Mouse (Mus musculus): ENCODE data around the gene E330021D16Rik. TPM values are rescaled to one million over a fixed set of nuclear protein-coding genes. Genes with fewer than 3 reads are reported as not detected.
A peak's percentile ranks its signal among the peaks of the same experiment; 100 is the strongest.

E330021D16Rik gene
- polyA plus RNA-seq, 1 experiment from 2014 or later = not detected

DNA sequence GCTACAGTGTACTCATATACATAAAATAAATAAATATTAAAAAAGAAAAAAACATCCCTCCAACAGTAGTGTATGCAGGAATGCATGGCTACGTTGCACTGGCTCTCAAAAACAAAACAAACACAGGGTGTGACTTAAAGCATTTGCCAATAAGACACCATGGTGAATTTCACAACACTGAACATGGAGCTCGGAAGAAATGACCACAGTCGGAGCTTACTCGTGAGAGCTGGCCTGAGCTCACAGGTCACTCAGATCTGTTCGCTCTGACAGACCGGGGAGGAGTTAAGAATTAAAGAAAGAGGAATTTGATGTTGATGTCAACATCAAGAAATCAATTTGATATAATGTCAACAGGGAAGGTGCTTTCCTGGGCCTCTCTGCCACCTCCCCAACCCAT lies 18.2 kb upstream of the E330021D16Rik start:
- H3K36me3 ChIP-seq (replicated peaks) = no peaks in the 10 kb centered on the region
- no peaks in the 10 kb centered on the region for H3K9me3 ChIP-seq
- H3K4me1 ChIP-seq = peaks cover 10% of the 10 kb centered on the region; the same call in 1 of the 2 replicates
- H3K4me2 ChIP-seq = no peak overlapping the region
- H3K4me3 ChIP-seq (replicated peaks) = no peak overlapping the region
- H3K9ac ChIP-seq = no peak overlapping the region
- 91% methylated on average over 6 of the region's 6 CpGs for WGBS
- no peak overlapping the region for H3K27ac ChIP-seq
- no peak for ATAC-seq (ENCODE audit: low FRiP score)
- no peaks in the 10 kb centered on the region for H3K27me3 ChIP-seq

DNA sequence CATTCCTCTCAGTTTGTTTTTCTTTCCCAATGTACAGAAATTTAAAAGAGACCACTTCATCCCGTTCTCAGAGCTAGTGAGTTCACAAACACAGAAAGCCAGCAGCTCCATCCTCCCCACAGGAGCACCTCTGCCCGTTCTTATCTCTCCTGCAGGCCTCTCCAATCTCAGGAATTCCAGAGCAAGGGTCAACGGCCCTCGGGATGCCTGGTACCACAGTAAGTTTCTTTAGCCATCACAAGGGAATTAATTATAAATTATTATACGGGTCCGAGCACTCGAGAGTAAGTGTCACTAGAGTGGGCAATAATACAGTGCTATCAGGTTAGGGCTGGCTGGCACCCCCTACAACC lies 16.5 kb upstream of the E330021D16Rik start:
- ATAC-seq (ENCODE audit: low FRiP score) = no peak
- Histone ChIP-seq H3K27ac (no peak overlapping the region), H3K4me2 (no peak overlapping the region), H3K4me3 (replicated peaks) (no peak overlapping the region), H3K27me3 (no peaks in the 10 kb centered on the region), H3K36me3 (replicated peaks) (no peaks in the 10 kb centered on the region), H3K9ac (no peak overlapping the region), H3K4me1 (peaks cover 10% of the 10 kb centered on the region; the same call in 1 of the 2 replicates), H3K9me3 (no peaks in the 10 kb centered on the region)
- 57% methylated on average over 7 of the region's 7 CpGs for WGBS

DNA sequence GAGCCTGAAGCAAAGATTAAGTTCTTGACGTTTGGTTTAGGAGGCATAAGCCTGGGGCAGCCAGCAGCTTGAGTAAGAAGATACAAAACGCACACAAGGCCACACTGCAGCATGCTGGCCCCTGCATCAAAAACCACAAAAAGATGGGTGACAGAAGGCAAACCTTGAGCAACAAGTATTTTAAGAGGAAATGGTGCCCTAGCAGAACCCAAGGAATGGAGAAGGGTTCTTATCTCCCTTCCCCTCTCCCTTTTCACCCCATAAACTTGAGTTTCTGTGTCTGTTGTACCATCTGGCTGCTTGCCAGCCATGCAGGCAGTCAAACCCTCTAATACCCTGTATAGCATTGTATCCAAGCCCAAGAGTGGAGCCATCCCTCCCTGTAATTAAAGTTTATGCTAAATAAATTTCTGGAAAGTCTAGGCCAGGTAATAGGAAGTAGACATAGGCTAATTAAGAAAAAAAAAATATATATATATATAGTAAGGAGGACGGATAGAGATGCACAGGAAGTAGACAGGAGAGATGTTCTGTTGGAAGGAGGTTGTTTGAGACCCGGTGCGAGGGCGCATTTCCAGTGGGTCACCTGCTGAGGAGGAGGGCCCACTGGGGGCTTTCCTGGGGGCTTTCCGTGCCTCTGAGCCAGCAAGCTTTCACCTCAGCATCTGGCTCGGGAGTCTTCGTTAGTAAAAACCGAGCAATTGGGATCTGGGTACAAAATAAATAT lies 16.0 kb upstream of the E330021D16Rik start:
- Histone ChIP-seq H3K9ac (no peak overlapping the region), H3K27ac (no peak overlapping the region), H3K9me3 (no peaks in the 10 kb centered on the region), H3K36me3 (replicated peaks) (no peaks in the 10 kb centered on the region), H3K4me1 (peaks cover 10% of the 10 kb centered on the region; the same call in 1 of the 2 replicates), H3K4me2 (no peak overlapping the region), H3K27me3 (no peaks in the 10 kb centered on the region), H3K4me3 (replicated peaks) (no peak overlapping the region)
- WGBS = 63% methylated on average over 10 of the region's 10 CpGs
- no peak for ATAC-seq (ENCODE audit: low FRiP score)

DNA sequence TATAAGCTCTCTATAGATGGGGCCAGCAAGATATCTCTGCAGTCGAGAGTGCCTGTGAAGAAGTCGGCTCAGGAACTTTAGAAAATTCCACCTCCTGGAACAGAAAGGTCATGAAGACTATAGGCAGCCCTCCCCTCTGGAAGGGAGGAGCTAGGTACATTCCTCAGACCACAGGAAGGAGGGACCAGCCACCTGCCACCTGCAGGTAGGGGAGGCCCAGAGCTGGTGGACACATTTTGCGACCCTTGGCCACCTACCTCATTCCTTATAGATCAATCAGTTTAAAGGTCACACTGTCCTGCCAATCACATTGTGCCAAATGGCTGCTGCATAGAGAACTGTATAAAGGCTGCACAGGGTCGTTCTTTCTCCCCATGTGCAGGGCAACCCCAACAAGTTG lies 14.1 kb upstream of the E330021D16Rik start:
- H3K4me3 ChIP-seq (replicated peaks) = no peak overlapping the region
- H3K4me1 ChIP-seq = peaks cover 10% of the 10 kb centered on the region; the same call in 1 of the 2 replicates
- no peak overlapping the region for H3K9ac ChIP-seq
- H3K36me3 ChIP-seq (replicated peaks) = no peaks in the 10 kb centered on the region
- no peak for ATAC-seq (ENCODE audit: low FRiP score)
- H3K9me3 ChIP-seq = no peaks in the 10 kb centered on the region
- no peaks in the 10 kb centered on the region for H3K27me3 ChIP-seq
- 64% methylated on average over 4 of the region's 4 CpGs for WGBS
- H3K4me2 ChIP-seq = no peak overlapping the region
- no peak overlapping the region for H3K27ac ChIP-seq

DNA sequence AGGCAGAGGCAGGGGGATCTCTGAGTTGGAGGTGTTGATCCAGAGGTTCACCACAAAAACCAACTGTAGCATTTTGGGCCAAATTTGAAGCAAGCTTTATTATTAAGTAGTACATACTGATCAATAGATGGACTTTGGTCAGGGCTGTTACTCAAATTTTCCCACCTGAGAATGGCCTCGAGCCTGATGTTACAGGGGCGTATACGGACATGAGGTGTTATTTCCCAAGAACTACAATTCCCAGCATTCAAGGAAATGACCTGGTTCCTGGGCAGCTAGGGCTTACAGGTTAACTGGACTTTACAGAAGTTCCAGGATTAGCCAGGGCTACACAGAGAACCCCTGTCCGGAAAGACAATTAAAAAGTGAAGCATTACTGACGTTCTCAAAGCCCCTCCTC lies 13.0 kb upstream of the E330021D16Rik start:
- H3K9ac ChIP-seq = no peak overlapping the region
- H3K4me1 ChIP-seq = peaks cover 10% of the 10 kb centered on the region; the same call in 1 of the 2 replicates
- no peaks in the 10 kb centered on the region for H3K27me3 ChIP-seq
- ATAC-seq (ENCODE audit: low FRiP score) = no peak
- no peak overlapping the region for H3K4me2 ChIP-seq
- H3K27ac ChIP-seq = no peak overlapping the region
- no peak overlapping the region for H3K4me3 ChIP-seq (replicated peaks)
- no peaks in the 10 kb centered on the region for H3K9me3 ChIP-seq
- no peaks in the 10 kb centered on the region for H3K36me3 ChIP-seq (replicated peaks)
- 89% methylated on average over 5 of the region's 5 CpGs for WGBS

DNA sequence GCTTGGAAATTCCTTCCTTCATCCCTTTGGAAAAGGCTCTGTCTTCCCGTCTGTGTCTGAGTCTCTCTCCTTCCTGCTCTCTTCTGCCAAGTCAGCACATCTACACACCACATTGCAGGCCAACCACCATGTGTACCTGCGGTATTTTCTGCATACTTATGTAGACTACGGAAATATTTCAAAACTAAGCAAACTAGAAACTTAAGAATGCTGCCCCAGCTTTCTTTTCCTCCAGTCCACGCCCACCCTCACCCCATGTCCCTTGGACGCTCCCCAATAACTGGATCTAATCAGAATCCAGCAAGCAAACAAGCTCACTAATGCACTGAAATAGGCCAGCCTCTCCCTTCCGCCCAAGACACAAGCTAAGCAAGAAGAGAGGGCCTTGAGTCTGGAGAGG lies 11.9 kb upstream of the E330021D16Rik start:
- Histone ChIP-seq H3K4me2 (no peak overlapping the region), H3K27ac (no peak overlapping the region), H3K9ac (no peak overlapping the region), H3K27me3 (no peaks in the 10 kb centered on the region), H3K9me3 (no peaks in the 10 kb centered on the region), H3K36me3 (replicated peaks) (no peaks in the 10 kb centered on the region), H3K4me1 (peaks cover 10% of the 10 kb centered on the region; the same call in 1 of the 2 replicates), H3K4me3 (replicated peaks) (no peak overlapping the region)
- ATAC-seq (ENCODE audit: low FRiP score) = no peak
- WGBS = 91% methylated on average over 6 of the region's 6 CpGs

DNA sequence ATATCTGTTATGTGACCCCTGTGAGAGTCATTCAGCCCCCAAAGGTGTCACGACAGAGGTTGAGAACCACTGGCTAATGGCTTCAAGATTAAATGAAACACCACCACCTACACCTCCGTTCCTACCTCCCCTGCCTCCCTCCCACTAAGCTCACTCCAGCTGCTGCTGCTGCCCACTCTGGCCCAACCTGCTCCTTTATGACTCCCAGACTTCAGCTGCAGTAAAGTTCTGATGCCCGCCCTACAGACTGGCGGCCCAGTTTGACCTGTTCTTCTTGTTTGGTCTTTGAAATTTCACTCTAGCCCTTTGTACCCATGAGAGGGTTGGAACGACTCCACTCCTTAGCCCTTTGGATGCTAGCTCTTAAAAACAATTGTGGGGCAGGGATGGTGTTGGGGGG lies 10.6 kb upstream of the E330021D16Rik start:
- Histone ChIP-seq H3K4me2 (no peak overlapping the region), H3K9me3 (no peaks in the 10 kb centered on the region), H3K27me3 (no peaks in the 10 kb centered on the region), H3K27ac (no peak overlapping the region), H3K36me3 (replicated peaks) (no peaks in the 10 kb centered on the region), H3K9ac (no peak overlapping the region), H3K4me3 (replicated peaks) (no peak overlapping the region), H3K4me1 (no peaks in the 10 kb centered on the region)
- WGBS = 89% methylated on average over 5 of the region's 5 CpGs
- ATAC-seq (ENCODE audit: low FRiP score) = no peak

DNA sequence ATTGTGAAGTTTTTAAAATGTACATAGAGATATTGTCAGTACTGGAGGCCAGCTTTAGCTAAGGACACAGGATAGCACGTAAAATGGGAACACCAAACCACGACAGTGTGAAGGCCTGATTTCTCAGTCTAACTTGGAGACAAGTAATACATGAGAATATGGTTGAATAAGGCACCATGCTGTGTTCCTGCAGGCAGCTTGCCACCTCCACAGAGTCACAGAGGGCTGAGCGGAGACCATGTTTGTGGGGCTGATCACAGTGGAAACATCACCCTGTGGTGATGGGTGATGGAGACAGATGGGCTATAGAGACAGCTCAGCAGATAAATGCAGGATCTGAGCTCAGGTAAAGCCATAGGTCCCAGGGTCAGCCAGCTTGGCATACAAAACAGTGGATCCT lies 8.8 kb upstream of the E330021D16Rik start:
- ATAC-seq (ENCODE audit: low FRiP score) = no peak
- no peak overlapping the region for H3K4me3 ChIP-seq (replicated peaks)
- H3K4me1 ChIP-seq = no peaks in the 10 kb centered on the region
- no peak overlapping the region for H3K27ac ChIP-seq
- H3K9me3 ChIP-seq = no peaks in the 10 kb centered on the region
- no peaks in the 10 kb centered on the region for H3K27me3 ChIP-seq
- no peak overlapping the region for H3K4me2 ChIP-seq
- no peaks in the 10 kb centered on the region for H3K36me3 ChIP-seq (replicated peaks)
- 91% methylated on average over 3 of the region's 3 CpGs for WGBS
- no peak overlapping the region for H3K9ac ChIP-seq

DNA sequence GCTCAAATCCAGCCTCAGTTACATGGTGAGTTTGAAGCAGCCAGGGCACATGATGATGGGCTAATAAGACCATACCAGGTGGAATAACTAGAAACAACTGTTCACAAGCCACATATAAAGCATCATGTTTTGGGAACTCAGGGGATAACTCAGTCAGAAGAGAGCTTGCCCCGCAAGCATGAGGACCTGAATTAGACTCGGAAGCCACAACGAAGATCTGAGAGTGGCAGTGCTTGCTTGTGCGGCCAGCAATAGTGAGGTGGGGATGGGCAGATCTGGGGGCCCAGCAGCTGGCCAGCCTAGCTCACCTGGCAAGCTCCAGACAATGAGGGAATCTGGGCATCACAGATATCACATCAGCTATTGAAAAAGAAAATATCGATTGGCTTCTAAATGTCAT lies 7.8 kb upstream of the E330021D16Rik start:
- Histone ChIP-seq H3K4me2 (no peak overlapping the region), H3K4me1 (no peaks in the 10 kb centered on the region), H3K9me3 (no peaks in the 10 kb centered on the region), H3K36me3 (replicated peaks) (no peaks in the 10 kb centered on the region), H3K27me3 (no peaks in the 10 kb centered on the region), H3K9ac (no peak overlapping the region), H3K4me3 (replicated peaks) (no peak overlapping the region), H3K27ac (no peak overlapping the region)
- WGBS = 94% methylated on average over 5 of the region's 5 CpGs
- ATAC-seq (ENCODE audit: low FRiP score) = no peak

DNA sequence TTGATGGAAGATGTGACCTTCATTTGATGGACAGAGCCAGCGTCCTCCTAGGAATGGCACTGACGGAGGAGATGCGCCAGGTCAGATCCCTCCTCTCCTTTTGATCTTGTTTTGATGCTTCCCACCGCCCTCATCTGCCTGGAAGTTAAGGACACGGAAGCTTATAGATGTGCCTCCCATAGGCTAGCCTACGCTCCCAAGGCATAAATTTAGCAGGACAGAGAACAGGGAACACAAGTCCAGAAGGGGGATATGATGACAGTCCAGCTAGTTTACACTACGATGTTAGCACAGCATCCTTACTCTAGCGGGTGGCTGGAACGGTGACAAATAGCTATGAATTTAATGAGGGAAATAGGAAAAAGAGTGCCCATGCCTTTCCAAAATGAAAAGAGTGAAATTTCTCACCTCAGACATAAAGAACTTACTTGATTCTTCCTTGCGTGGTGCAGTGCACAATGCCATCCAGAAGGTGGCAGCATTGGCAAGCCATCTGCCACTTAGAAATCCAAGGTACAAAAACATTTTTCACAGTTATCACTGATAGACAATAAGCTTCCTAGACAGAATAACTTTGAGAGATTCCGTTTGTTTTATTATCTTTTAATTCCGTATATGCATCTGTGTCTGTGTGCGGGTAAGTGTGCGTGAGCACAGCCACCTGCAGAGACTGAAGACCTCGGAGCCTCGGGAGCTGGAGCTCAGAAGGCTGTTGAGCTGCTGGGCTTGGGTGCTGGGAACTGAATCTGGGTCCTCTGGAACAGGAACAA lies 6.9 kb upstream of the E330021D16Rik start:
- H3K36me3 ChIP-seq (replicated peaks) = no peaks in the 10 kb centered on the region
- ATAC-seq (ENCODE audit: low FRiP score) = peak; percentile 41; the same call in 1 of the 2 replicates
- no peaks in the 10 kb centered on the region for H3K9me3 ChIP-seq
- H3K4me2 ChIP-seq = no peak overlapping the region
- H3K9ac ChIP-seq = no peak overlapping the region
- WGBS = 59% methylated on average over 16 of the region's 16 CpGs
- H3K4me1 ChIP-seq = no peaks in the 10 kb centered on the region
- H3K27me3 ChIP-seq = no peaks in the 10 kb centered on the region
- no peak overlapping the region for H3K27ac ChIP-seq
- H3K4me3 ChIP-seq (replicated peaks) = no peak overlapping the region

DNA sequence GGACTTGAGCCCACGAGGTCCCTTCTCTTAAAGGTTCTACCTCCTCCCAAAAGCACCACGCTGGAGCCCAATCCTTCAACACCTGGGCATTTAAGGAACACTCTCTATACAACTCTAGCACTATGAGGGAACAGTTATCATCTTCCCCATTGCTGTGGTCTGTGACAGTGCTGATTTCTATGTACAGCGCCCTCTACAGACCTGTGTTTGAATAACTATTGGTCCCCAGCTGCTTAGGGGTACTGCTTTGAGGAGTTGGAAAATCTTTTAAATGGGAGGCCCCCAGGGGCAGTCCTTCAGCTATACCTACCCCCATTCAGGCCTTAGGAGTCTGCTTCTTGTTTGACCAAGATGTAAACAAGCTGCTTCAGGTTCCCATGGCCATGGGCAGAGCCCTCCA lies 5.7 kb upstream of the E330021D16Rik start:
- H3K4me2 ChIP-seq = no peak overlapping the region
- WGBS = 54% methylated on average over 3 of the region's 3 CpGs
- H3K9me3 ChIP-seq = no peaks in the 10 kb centered on the region
- ATAC-seq (ENCODE audit: low FRiP score) = no peak
- H3K4me3 ChIP-seq (replicated peaks) = no peak overlapping the region
- no peaks in the 10 kb centered on the region for H3K4me1 ChIP-seq
- no peak overlapping the region for H3K9ac ChIP-seq
- no peaks in the 10 kb centered on the region for H3K36me3 ChIP-seq (replicated peaks)
- H3K27me3 ChIP-seq = no peaks in the 10 kb centered on the region
- no peak overlapping the region for H3K27ac ChIP-seq

DNA sequence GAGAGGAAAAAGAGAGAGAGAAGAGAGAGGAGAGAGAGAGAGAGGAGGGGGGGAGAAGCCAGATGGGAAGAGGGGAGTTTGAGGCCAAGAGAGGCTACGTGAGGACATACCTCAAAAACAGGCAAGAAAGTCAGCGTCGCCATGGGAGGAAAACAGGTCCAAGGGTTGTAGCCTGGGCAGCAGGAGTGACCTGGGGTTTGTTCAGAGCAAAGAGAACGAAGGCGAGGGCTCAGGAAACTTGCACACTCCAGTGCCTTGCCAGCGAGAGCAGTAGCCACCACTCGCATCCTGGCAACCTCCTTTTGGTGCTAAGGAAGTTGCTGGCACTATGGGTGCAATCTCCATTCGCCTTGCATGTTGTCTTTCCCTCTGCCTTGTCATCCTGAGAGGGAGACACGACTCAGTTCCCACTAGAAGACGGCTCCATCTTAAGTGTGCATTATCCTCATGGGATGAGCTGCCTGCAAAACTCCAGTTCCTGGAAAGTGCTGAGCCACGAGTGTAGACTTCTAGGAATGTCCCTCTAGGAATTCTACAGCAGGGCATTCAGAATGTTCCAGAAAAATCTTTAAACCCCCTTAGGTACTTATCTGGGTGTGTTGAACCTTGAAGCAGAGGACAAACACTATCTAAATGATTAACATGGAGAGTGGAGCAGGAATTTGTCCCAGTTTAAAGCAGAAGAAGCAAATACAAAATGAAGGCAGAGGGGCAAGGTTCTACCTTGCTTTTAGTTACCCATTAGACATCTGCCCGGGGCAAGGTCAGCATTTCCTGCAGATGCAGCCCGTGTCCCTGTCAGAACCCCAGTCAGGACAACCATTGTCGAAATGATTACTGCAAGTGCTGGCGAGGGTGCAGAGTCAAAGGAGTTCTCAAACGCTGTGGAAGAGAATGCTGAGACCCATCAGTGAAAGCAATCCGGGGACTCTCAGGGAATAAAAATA lies 3.8 kb upstream of the E330021D16Rik start:
- Histone ChIP-seq H3K27ac (no peak overlapping the region), H3K4me3 (replicated peaks) (no peak overlapping the region), H3K9ac (no peak overlapping the region), H3K4me1 (no peaks in the 10 kb centered on the region), H3K36me3 (replicated peaks) (no peaks in the 10 kb centered on the region), H3K9me3 (no peaks in the 10 kb centered on the region), H3K27me3 (no peaks in the 10 kb centered on the region), H3K4me2 (no peak overlapping the region)
- WGBS = 85% methylated on average over 17 of the region's 17 CpGs
- no peak for ATAC-seq (ENCODE audit: low FRiP score)
